Mouse (Mus musculus): Measurements from ENCODE around the gene Ccser2.

The Ccser2 gene

DNA sequence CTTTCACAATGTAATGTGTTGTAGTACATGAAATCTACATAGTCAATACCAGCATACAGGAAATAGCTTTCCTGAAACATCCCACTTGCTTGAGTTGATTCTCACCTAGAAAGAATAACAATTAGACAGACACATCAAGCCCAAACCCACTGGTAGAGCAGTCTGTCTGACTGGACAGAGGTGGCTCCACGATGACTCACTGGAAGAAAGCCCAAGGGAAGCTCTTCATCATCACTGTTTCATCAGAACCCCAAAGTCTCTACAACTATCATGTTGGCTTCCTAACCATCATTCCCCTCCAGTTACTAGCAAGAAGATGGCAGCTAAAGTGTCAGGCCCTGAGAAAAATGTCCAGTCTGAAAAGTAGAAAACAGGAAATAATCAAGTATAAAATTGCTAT is 83.5 kb downstream of the Ccser2 start:
- ATAC-seq (ENCODE audit: insufficient number of reproducible peaks, low FRiP score, low TSS enrichment): no peak

DNA sequence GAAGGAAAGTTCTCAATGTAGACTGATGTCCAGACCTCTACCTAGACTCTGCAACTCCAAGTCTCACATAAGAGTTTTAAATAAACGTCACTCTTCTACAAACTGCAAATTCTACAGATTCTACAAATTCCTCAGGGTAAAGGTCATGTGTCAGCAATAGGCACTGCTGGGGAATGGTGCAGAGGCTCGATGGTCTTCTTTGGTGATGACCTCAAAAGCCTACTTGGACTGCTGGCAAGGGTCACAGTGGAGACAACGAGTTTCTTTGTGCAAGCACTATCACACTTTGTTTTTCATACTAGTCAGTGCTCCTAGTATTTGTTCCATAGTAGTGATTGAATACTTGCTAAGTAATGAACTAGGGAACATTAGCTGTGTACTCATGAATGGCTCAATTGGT is 85.0 kb downstream of the Ccser2 start:
- ATAC-seq (ENCODE audit: insufficient number of reproducible peaks, low FRiP score, low TSS enrichment): no peak

DNA sequence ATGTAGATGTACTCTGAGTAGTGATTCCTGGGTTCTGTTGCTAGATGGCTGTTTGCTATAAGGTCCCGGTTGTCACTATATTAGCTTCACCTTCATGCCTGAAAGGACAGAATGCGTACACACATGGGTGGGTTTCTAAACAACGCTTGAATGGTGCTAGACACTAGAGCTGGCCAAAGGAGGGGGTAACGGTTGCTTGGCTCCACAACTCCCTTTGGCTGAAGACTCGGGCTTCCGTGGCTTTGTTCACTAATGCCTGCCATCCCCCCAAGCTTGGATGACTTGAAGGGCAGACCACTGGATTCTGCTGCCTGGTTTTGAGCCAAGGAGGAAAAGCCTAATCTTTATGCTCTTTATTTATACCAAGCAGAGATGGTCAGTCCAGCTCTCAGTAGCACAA is 98.3 kb downstream of the Ccser2 start:
- no peak for ATAC-seq (ENCODE audit: insufficient number of reproducible peaks, low FRiP score, low TSS enrichment)

DNA sequence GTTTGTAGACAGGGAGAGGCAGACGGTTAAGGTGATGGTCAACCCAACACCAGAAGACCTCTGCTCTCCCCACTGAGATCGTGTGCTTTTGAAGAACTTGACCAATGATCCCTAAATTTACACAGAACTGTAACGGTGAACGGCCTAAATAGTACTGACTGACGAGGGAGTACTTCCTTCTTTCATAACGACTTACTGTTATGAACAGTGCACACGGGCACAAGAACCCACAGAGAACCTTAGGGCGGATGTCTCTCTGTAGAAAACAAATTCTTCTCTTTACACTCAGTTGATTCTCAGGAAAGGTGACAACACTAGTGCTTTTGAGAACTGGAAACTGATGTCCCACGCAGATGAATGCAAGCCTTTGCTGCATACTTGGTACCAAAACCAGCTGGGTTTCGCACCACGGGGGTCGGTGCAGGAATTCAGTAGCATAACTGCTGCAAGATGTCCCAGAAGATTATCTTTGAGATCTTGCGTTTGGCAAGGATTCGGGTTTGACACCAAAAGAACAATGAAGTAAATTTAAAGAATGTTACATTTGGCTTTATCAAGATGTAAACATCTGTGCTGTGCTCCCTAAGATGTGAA is 99.7 kb downstream of the Ccser2 start:
- no peak for ATAC-seq (ENCODE audit: insufficient number of reproducible peaks, low FRiP score, low TSS enrichment)

DNA sequence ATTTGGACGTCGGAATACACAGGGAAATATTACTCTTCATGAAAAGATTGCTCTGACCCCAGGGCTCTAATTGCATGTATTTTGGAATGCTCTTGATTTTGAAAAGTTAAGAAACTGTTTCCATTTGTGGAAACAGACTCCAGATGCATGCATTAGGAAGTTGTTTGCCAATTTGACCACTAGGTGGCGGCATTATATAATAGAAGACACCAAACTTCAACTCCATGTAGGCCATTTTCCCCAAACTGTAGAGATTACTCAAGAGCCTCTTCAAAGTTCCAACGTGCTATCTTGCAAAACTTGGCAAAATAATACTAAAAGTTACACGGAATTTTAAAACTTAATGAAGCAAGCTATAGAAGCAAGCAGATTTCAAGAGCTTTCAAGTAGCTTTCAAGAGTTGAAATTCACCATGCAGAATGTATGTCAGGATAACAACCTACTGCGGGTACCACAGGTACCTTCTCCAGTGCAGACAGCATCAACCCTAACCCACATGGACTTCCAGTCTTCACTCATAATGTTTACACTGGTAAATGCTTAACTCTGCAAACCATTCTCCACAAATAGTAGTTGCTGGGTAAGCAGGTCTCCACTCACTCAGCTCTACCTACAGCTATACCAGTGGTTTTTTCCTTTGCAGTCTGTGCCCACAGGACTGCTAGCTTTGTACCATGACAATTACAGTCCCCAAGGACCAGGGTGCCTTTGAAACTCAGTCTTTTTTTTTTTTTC is 101.4 kb downstream of the Ccser2 start:
- ATAC-seq (ENCODE audit: insufficient number of reproducible peaks, low FRiP score, low TSS enrichment): 0 out of 2 replicates have a peak, but pooled peaks have one; percentile 41

DNA sequence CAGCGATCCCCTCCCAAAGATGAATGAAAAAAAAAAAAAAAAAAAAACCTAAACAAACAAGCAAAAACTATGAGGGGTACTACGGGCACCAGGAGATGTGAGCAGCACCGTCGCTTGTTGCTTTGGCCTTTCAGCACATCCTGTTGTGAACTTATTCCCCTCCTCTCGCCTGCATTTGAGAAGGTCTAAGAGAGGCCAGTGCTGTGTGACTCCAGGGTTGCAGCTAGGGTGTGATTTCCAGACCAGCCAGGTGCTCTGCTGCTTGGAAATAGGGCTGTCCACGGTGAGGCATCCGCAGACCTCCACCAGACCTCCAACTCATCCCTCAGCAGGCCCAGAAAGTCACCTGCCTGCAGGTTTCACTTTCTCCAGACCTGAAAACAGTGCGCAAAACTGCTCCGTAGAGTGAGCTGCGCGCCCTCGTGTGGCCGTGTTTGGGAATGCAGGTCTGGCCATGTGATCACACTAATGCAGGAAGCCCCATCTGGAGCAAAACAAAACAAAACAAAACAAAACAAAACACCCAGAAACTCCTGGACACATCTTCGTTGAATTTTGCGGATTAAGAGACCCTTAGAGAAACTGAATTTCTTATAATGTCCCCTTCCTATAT is 104.6 kb downstream of the Ccser2 start:
- peak; percentile 41 for ATAC-seq (ENCODE audit: insufficient number of reproducible peaks, low FRiP score, low TSS enrichment)

DNA sequence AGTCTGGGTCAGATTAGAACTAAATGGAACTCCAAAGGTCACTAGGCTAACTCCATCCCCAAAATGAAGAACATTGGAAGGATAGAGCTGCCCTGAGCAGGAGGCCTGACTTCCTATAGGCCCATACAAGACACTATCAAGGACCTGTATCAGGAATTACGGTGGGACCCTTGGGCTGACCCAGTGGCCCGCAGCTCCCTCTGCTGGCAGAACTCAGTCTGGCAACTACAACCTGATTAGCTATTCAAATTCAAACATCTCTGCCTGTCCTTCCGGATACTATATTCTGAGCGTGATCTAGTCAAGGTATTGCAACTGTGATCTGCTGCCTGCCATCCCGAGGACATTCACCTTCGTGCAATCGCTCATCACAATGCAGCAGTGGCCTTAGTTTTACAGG is 106.2 kb downstream of the Ccser2 start:
- no peak for ATAC-seq (ENCODE audit: insufficient number of reproducible peaks, low FRiP score, low TSS enrichment)

DNA sequence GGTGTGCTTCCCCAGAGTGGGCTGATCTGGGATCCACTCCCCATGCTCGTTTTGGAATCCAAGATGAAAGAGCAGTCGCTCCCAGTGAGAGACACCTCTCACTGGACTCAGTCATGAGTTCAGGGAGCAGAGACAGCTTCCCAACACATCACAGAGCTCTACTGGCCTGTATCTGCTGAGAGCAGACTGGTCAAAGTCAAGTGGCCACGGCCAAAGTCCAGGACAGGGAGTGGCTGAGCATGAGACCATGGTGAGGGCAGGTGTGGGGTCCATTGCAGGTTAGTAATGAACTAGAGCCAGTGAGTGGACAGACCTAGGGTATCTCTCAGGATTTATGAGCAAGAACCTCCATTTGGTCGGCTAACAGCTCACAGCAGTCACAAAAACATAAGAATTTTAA is 109.6 kb downstream of the Ccser2 start:
- no peak for ATAC-seq (ENCODE audit: insufficient number of reproducible peaks, low FRiP score, low TSS enrichment)

DNA sequence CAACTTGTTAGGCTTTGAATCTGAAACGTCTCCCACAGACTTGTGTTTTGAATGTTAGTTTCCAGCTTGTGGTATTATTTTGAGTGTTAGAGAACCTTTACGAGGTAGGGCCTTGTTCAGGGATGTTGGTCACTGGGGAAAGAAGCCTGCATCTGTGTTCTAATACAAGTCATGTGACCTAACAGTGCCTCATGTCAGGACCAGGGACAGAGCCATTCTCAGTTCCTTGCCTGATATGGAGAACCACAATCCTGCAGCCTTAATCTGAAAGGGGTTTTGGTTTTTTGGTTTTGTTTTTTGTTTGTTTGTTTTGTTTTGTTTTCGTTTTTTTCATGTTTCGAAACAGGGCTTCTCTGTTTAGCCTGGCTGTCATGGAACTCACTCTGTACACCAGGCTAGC is 115.6 kb downstream of the Ccser2 start:
- no peak for ATAC-seq (ENCODE audit: insufficient number of reproducible peaks, low FRiP score, low TSS enrichment)

DNA sequence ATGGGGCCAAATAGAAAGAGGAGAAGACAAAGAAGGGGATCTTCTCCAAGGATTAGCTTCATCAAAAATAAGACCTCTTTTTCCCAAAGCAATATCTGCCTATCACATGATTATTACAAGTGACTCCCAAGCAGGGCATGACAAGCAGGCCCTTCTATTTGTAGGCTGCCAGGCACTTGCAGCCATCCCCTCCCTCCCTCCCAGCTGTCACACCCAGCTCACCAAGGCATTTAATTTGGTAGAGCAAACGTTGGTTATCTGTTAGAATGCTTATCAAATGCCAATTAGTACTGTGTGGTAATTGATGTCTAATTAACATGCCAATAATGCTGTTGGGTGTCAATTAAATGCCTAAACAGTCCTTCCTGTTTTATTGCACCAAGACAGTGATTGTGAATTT is 119.7 kb downstream of the Ccser2 start:
- ATAC-seq (ENCODE audit: insufficient number of reproducible peaks, low FRiP score, low TSS enrichment): no peak
